Mouse (Mus musculus): ENCODE results near the gene Myo7a. TPM values are rescaled to one million over a fixed set of nuclear protein-coding genes. Genes with fewer than 3 reads are reported as not detected.

Myo7a gene
- total and polyA plus RNA-seq, 2 experiments from 2014 or later: 11.9 to 50.8 TPM

DNA sequence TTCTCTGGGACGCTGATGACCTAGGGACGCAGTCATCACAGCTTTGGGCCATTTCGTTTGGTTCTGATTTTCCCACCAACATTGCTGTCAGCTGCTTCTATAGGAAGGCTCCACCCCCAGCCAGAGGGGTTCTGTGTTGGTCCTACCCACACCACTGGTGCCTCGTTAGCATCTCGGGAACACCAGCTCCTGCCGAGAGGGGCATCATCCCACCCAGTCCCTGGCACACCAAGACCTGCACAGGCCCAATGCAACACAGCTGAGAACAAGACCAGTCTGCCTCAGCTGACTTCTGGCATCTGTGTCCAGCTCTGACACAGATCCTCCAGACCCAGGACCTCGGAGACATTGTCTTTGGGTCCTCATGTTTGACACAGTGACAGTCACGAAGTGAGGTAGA lies 64.4 kb downstream of the Myo7a start:
- Histone ChIP-seq H3K9me3 (ENCODE audit: low read length) (no peaks in the 10 kb centered on the region), H3K36me3 (ENCODE audit: insufficient read depth, low read length) (no peaks in the 10 kb centered on the region), H3K4me3 (ENCODE audit: low read length) (no peak overlapping the region), H3K9ac (replicated peaks; ENCODE audit: low read length) (no peak overlapping the region), H3K4me1 (ENCODE audit: insufficient read depth, low read length) (no peaks in the 10 kb centered on the region), H3K27ac (no peak overlapping the region), H3K27me3 (ENCODE audit: insufficient read depth, low read length) (no peaks in the 10 kb centered on the region), H3K4me2 (ENCODE audit: low read depth, low read length) (no peak overlapping the region)
- DNase-seq (ENCODE audit: low spot score): no peak
- TF ChIP-seq CTCF (IDR thresholded peaks at IDR 0.05; ENCODE audit: low read depth): no peak
- ATAC-seq: no peak
- whole genome bisulfite sequencing: 89% methylated on average over 8 of the region's 8 CpGs

- no peak for TF ChIP-seq CTCF (IDR thresholded peaks at IDR 0.05; ENCODE audit: low read depth)
- ATAC-seq (no peak), DNase-seq (ENCODE audit: low spot score) (no peak)
- no peak overlapping the region for H3K27ac ChIP-seq
- H3K4me1 ChIP-seq (ENCODE audit: insufficient read depth, low read length): no peaks in the 10 kb centered on the region
- H3K9me3 ChIP-seq (ENCODE audit: low read length): no peaks in the 10 kb centered on the region
- no peaks in the 10 kb centered on the region for H3K27me3 ChIP-seq (ENCODE audit: insufficient read depth, low read length)
- H3K4me3 ChIP-seq (ENCODE audit: low read length): no peak overlapping the region
- 85% methylated on average over 9 of the region's 9 CpGs for WGBS
- no peaks in the 10 kb centered on the region for H3K36me3 ChIP-seq (ENCODE audit: insufficient read depth, low read length)
- no peak overlapping the region for H3K4me2 ChIP-seq (ENCODE audit: low read depth, low read length)
- no peak overlapping the region for H3K9ac ChIP-seq (replicated peaks; ENCODE audit: low read length)
Measured at GRCm38 (mm10) chr7:98054461-98054860, 64.9 kb downstream of the Myo7a start.

GRCm38 (mm10) chr7:98051980-98052379 lies 67.3 kb downstream of the Myo7a start:
- no peak for ATAC-seq
- H3K4me3 ChIP-seq (ENCODE audit: low read length): no peak overlapping the region
- 20% methylated on average over 8 of the region's 8 CpGs for WGBS

DNA sequence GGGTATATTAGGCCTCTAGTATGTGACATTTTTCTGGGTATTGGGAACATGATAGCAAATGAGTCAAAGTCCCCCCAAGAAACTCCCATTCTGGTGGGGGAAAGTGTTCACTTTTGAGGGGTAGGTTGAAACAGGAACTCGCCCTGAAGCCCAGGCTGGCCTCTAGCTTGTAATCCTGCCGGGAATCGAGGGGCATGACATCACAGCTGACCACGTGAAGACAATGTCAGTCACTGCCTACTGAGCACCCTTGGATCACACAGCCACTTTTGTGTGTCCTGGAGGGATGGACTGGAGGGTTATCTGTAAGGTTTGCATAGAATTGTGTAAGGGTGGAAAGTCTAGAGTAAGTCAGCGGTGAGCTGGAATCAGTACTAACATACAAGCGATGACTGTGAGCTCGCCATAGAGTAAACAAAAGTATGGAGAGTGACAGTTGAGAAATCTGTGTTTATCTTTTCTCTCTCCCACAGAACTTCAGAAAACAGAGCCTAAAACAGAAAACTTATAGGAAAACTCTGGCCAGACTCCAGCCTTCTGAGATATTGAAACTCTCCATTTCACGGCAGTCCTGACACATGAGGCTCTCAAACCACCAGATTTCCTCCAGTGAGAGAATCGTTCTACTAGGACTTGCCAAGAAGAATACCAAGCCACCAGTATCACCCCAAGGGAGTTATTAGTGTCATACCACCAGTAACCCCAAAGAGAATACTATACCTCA lies 71.1 kb downstream of the Myo7a start:
- 78% methylated on average over 9 of the region's 9 CpGs for WGBS
- no peak for ATAC-seq

More at GRCm38 (mm10) chr7:98051980-98052379, 67.3 kb downstream of the Myo7a start:
- DNase-seq (ENCODE audit: low spot score): peak; percentile 58
- no peak overlapping the region for H3K27ac ChIP-seq
- TF ChIP-seq CTCF (IDR thresholded peaks at IDR 0.05; ENCODE audit: low read depth): peak; percentile 73
- no peak overlapping the region for H3K4me2 ChIP-seq (ENCODE audit: low read depth, low read length)
- H3K4me1 ChIP-seq (ENCODE audit: insufficient read depth, low read length): no peaks in the 10 kb centered on the region
- no peak overlapping the region for H3K9ac ChIP-seq (replicated peaks; ENCODE audit: low read length)
- no peaks in the 10 kb centered on the region for H3K9me3 ChIP-seq (ENCODE audit: low read length)
- no peaks in the 10 kb centered on the region for H3K36me3 ChIP-seq (ENCODE audit: insufficient read depth, low read length)
- no peaks in the 10 kb centered on the region for H3K27me3 ChIP-seq (ENCODE audit: insufficient read depth, low read length)

GRCm38 (mm10) chr7:98002617-98003016 lies 116.7 kb downstream of the Myo7a start:
- Histone ChIP-seq H3K27me3 (ENCODE audit: insufficient read depth, low read length) (no peaks in the 10 kb centered on the region), H3K4me2 (ENCODE audit: low read depth, low read length) (no peak overlapping the region), H3K4me3 (ENCODE audit: low read length) (no peak overlapping the region), H3K36me3 (ENCODE audit: insufficient read depth, low read length) (no peaks in the 10 kb centered on the region), H3K27ac (no peak overlapping the region), H3K4me1 (ENCODE audit: insufficient read depth, low read length) (0 out of 2 replicates have a peak, but pooled peaks cover 2% of the 10 kb centered on the region), H3K9me3 (ENCODE audit: low read length) (no peaks in the 10 kb centered on the region), H3K9ac (replicated peaks; ENCODE audit: low read length) (no peak overlapping the region)
- 86% methylated on average over 7 of the region's 7 CpGs for WGBS
- DNase-seq (ENCODE audit: low spot score) (no peak), ATAC-seq (no peak)
- no peak for TF ChIP-seq CTCF (IDR thresholded peaks at IDR 0.05; ENCODE audit: low read depth)

More for the DNA sequence above, 71.1 kb downstream of the Myo7a start:
- Histone ChIP-seq H3K9me3 (ENCODE audit: low read length) (no peaks in the 10 kb centered on the region), H3K27me3 (ENCODE audit: insufficient read depth, low read length) (no peaks in the 10 kb centered on the region), H3K27ac (no peak overlapping the region), H3K4me3 (ENCODE audit: low read length) (no peak overlapping the region), H3K9ac (replicated peaks; ENCODE audit: low read length) (no peak overlapping the region), H3K36me3 (ENCODE audit: insufficient read depth, low read length) (no peaks in the 10 kb centered on the region), H3K4me1 (ENCODE audit: insufficient read depth, low read length) (no peaks in the 10 kb centered on the region), H3K4me2 (ENCODE audit: low read depth, low read length) (no peak overlapping the region)
- DNase-seq (ENCODE audit: low spot score): no peak
- no peak for TF ChIP-seq CTCF (IDR thresholded peaks at IDR 0.05; ENCODE audit: low read depth)

Other genes with a start within 250 kb of the Myo7a start
- not detected in 2 replicates for gene Gdpd4, start 199.6 kb downstream of the Myo7a start, total RNA-seq (2014; rRNA removed)
- gene Gdpd4, start 199.6 kb downstream of the Myo7a start, polyA plus RNA-seq (2015; fragmentation: Nextera tagmentation; extraction: Ambion mirVana): not detected in 2 replicates
- 0.07 and 0.47 TPM in 2 replicates for gene Omp, start 26.0 kb upstream of the Myo7a start, total RNA-seq (2014; rRNA removed)
- gene Omp, start 26.0 kb upstream of the Myo7a start, polyA plus RNA-seq (2015; fragmentation: Nextera tagmentation; extraction: Ambion mirVana): 0.48 and 0.49 TPM in 2 replicates
- gene Capn5, start 58.8 kb upstream of the Myo7a start, total RNA-seq (2014; rRNA removed): 48.5 and 59.0 TPM in 2 replicates
- gene Capn5, start 58.8 kb upstream of the Myo7a start, polyA plus RNA-seq (2015; fragmentation: Nextera tagmentation; extraction: Ambion mirVana): 20.2 and 23.0 TPM in 2 replicates
- 1.2 and 1.5 TPM in 2 replicates for gene B3gnt6, start 80.0 kb upstream of the Myo7a start, total RNA-seq (2014; rRNA removed)
- 0.76 and 1.2 TPM in 2 replicates for gene B3gnt6, start 80.0 kb upstream of the Myo7a start, polyA plus RNA-seq (2015; fragmentation: Nextera tagmentation; extraction: Ambion mirVana)
- gene Acer3, start 201.7 kb upstream of the Myo7a start, total RNA-seq (2014; rRNA removed): 14.7 and 18.1 TPM in 2 replicates
- gene Acer3, start 201.7 kb upstream of the Myo7a start, polyA plus RNA-seq (2015; fragmentation: Nextera tagmentation; extraction: Ambion mirVana): 24.9 and 26.8 TPM in 2 replicates
- gene Tsku, start 241.8 kb upstream of the Myo7a start, total RNA-seq (2014; rRNA removed): 37.6 and 48.8 TPM in 2 replicates
- gene Tsku, start 241.8 kb upstream of the Myo7a start, polyA plus RNA-seq (2015; fragmentation: Nextera tagmentation; extraction: Ambion mirVana): 9.4 and 11.1 TPM in 2 replicates